ENCODE assay signal across 8 mouse cellular contexts in genomic region chr10:67911447-67912336, GRCm38 (mm10). TPM values are rescaled to one million over a fixed set of nuclear protein-coding genes. Genes with fewer than 3 reads are reported as not detected.
DNase-seq lines count a peak whose midpoint lies in the region; ATAC-seq and TF ChIP-seq lines count a peak whose summit lies in the region.

No protein-coding gene starts in this region.

- ATAC-seq in embryonic facial prominence, embryonic 13.5 days (ENCODE audit: insufficient number of reproducible peaks, insufficient read depth, low FRiP score, low TSS enrichment, low read depth): 0 out of 2 replicates have a peak, but pooled peaks have one; percentile 4
- ATAC-seq in intestine, embryonic 15.5 days: peak; percentile 31; the same call in 1 of the 2 replicates
- no peak for ATAC-seq in erythroid progenitor cell, adult 5-6 weeks (replicated peaks; ENCODE audit: low FRiP score, poor library complexity, severe bottlenecking)

- H3K27me3 ChIP-seq in cerebellum, adult 2 months (ENCODE audit: control insufficient read depth, insufficient read depth, low read length): no peaks in the 10 kb centered on the region
- H3K27me3 ChIP-seq in embryonic facial prominence, embryonic 13.5 days: no peaks in the 10 kb centered on the region; the same call in 1 of the 2 replicates
- peaks cover 9% of the 10 kb centered on the region for H3K27me3 ChIP-seq in intestine, embryonic 15.5 days (replicated peaks)

- H3K4me1 ChIP-seq in cerebellum, adult 2 months (ENCODE audit: control insufficient read depth, insufficient read depth, low read length): no peaks in the 10 kb centered on the region
- H3K4me1 ChIP-seq in embryonic facial prominence, embryonic 13.5 days: peaks cover 7% of the 10 kb centered on the region; the same call in 1 of the 2 replicates
- peaks cover 6% of the 10 kb centered on the region for H3K4me1 ChIP-seq in intestine, embryonic 15.5 days (replicated peaks)

- peak overlapping the region; percentile 78 for H3K9ac ChIP-seq in embryonic facial prominence, embryonic 13.5 days
- H3K9ac ChIP-seq in intestine, embryonic 15.5 days: peak overlapping the region; percentile 56

- H3K9me3 ChIP-seq in embryonic facial prominence, embryonic 13.5 days: 0 out of 2 replicates have a peak, but pooled peaks cover 3% of the 10 kb centered on the region
- H3K9me3 ChIP-seq in intestine, embryonic 15.5 days: no peaks in the 10 kb centered on the region

- peaks cover 8% of the 10 kb centered on the region; the same call in 1 of the 2 replicates for H3K36me3 ChIP-seq in embryonic facial prominence, embryonic 13.5 days
- no peaks in the 10 kb centered on the region for H3K36me3 ChIP-seq in intestine, embryonic 15.5 days

- TF ChIP-seq POLR2A in cerebellum, adult 2 months (IDR thresholded peaks at IDR 0.05; ENCODE audit: borderline replicate concordance, insufficient read depth, low read length): no peak

- DNase-seq in cerebellum, adult 2 months: no peak
- no peak for DNase-seq in cerebellum, adult 8-10 months
- DNase-seq in 3134 (ENCODE audit: extremely low read depth, insufficient read length, low spot score): peak; percentile 13
- DNase-seq in naive thymus-derived CD4-positive, alpha-beta T cell, adult 2 months (ENCODE audit: low read depth): peak; percentile 55
- no peak for DNase-seq in urinary bladder, postnatal 36 days (ENCODE audit: low spot score in 2 of 2)

- peak overlapping the region; percentile 94 for H3K4me2 ChIP-seq in embryonic facial prominence, embryonic 13.5 days
- peak overlapping the region; percentile 98 for H3K4me2 ChIP-seq in intestine, embryonic 15.5 days (replicated peaks)

- no peak for TF ChIP-seq CTCF in cerebellum, adult 2 months (IDR thresholded peaks at IDR 0.05; ENCODE audit: borderline replicate concordance, insufficient read depth, low read depth, low read length)

- no peak overlapping the region for H3K27ac ChIP-seq in cerebellum, adult 2 months (ENCODE audit: insufficient read depth, low read length)
- H3K27ac ChIP-seq in embryonic facial prominence, embryonic 13.5 days: no peak overlapping the region; the same call in 1 of the 2 replicates
- H3K27ac ChIP-seq in intestine, embryonic 15.5 days: 0 out of 2 replicates have a peak overlapping the region, but pooled peaks have one; percentile 2

- 21% methylated on average over 33 of the region's 33 CpGs for WGBS in cerebellum, adult 2 months
- 20% methylated on average over 33 of the region's 33 CpGs for WGBS in embryonic facial prominence, embryonic 13.5 days
- WGBS in intestine, embryonic 15.5 days: 20% methylated on average over 33 of the region's 33 CpGs

- H3K4me3 ChIP-seq in cerebellum, adult 2 months (replicated peaks; ENCODE audit: insufficient read depth, low read depth, low read length): peak overlapping the region; percentile 81
- peak overlapping the region; percentile 73 for H3K4me3 ChIP-seq in embryonic facial prominence, embryonic 13.5 days
- peak overlapping the region; percentile 60 for H3K4me3 ChIP-seq in intestine, embryonic 15.5 days (replicated peaks)

RNA-seq across cellular contexts. Expression of gene Zfp365, which starts 0.8 kb away (rescaled TPM):
- 32.2 and 39.7 TPM in 2 replicates for polyA plus RNA-seq in cerebellum, adult 2 months (2012; rRNA removed)
- polyA plus RNA-seq in embryonic facial prominence, embryonic 13.5 days (2015; fragmentation: Nextera tagmentation; extraction: Ambion mirVana): 3.0 and 3.2 TPM in 2 replicates
- polyA plus RNA-seq in intestine, embryonic 15.5 days (2015; fragmentation: Nextera tagmentation; extraction: Ambion mirVana): 0.77 and 1.1 TPM in 2 replicates
- total RNA-seq in erythroid progenitor cell, adult 5-6 weeks (2015; ENCODE audit: low replicate concordance): 0.36 TPM in 1 of 2 replicates, not detected in the other
- not detected in 2 replicates for total RNA-seq in erythroid progenitor cell, adult 5-6 weeks (2017; ENCODE audit: low replicate concordance)

Comparison
In these comparisons a context has a peak if more than half of its experiments do, and no peak if none do; other contexts are left out.
1. DNase-seq: peak in 3134 (single experiment) and naive thymus-derived CD4-positive, alpha-beta T cell, adult 2 months (single experiment); none in cerebellum, adult 2 months (0 of 2), cerebellum, adult 8-10 months (single experiment) and urinary bladder, postnatal 36 days (0 of 2).
2. Peak in every context shown above with its lines, with median percentiles within 50 percentile points of each other: H3K4me3 ChIP-seq.